Mouse (Mus musculus) adrenal gland, adult 10 weeks (tissue): ENCODE data around the gene Spem1. TPM values are rescaled to one million over a fixed set of nuclear protein-coding genes. Genes with fewer than 3 reads are reported as not detected.

Experiments
- polyA plus RNA-seq: library from polyadenylated mRNA; stranded (reverse); fragments of 350-450 nt; fragmentation: Illumina TruSeq; extraction: RNeasy Lipid Tissue Mini Kit (QIAGEN cat#74804); gene quantifications from one replicate; pipeline ENCODE4 v1.2.3, GENCODE M21; 2014; ENCODE audit warnings: low read depth, low replicate concordance

The Spem1 gene
- polyA plus RNA-seq, result not detected

DNA sequence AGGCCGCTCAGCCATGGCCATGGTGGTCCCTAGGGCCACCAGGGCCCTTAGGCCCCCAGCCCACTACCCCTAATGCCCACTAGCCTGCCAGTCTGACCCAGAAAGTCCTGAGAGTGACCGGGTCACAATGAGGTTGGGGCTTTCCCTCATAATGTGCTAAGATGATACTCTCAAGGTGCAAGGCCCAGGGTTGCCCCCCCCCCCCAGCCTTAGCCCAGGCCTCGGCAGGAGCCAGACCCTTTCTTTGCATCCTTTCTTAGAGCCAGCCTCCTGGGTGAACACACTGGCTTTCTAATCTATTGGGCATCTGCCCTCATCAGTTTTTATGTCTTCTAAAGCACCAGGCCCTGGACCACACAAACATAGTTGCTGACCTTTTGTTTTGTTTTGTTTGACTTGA is at the start of gene Spem1:
Gene Spem1, minus strand, starts transcription at position 101 of the 400 bp plus-strand sequence.

DNA sequence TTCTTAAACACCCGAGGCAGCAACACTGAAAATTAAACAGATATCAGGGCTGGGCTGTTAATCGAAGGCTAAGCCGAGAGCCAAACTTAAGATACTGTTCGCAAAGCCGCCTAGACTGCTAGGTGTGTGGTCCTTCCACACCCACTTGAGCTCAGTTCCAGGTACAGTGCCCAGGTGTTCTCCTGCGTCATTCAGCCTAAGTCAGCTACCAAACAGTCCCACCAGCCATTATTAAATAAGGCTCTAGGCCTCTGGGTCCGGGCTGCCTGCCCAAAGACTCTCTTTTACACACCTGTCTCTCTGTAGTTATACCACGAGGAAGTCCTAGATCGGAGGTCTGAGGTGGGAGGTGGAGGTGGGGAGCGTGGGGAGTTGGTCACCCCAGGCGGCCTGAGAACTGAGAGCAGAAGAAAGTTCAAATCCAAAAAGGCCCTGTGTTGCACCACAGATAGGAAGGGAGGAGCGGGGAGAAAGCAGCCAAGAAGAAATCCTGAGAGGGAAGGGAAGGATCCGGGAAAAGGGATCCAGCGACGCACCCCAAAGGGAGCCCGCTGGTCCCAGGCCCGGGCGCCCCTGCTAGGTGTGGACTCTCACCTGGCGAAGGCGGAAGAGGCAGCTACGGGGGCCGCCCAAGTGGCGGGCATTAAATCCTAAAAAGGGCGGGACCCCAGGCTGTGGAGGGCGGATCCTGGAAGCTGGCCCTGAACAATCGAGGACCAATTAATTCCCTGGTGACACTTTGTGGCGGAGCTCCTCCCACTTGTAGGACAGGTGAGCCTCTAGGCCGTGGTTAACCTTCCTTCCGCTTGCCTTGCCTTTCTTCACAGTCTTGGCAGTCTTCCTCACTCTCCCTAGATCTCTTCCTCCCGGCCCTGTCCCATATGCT is 36.4 kb upstream of the Spem1 start, which contains the start of gene Tnk1:
Gene Tnk1, minus strand, starts transcription at position 618 of the 886 bp plus-strand sequence.

DNA sequence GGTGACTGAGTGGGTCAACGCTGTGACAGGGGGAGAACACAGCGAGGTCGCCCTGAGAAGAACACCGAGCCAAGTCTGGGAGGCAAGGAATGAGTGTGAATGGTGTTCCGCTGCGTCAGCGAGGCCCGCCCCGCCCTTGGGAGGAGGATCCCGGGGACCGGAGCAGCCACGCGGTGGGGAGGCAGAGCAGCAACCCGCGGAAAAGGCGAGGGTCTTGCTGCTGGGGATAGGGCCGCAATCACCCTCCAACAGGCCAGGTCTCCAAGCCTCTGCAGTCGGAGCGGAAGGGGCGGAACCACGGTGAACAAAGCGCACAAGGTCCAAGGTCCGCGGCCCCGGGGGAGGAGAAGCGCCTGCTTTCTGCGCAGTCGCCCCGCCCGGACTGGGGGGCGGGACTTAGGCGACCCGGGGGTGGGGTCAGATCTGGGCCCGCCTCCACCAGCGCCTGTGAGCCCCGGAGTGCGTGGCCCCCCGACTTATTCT is 24.3 kb upstream of the Spem1 start, which contains the start of gene Plscr3:
Gene Plscr3, plus strand, starts transcription at position 179 of the 483 bp plus-strand sequence.

DNA sequence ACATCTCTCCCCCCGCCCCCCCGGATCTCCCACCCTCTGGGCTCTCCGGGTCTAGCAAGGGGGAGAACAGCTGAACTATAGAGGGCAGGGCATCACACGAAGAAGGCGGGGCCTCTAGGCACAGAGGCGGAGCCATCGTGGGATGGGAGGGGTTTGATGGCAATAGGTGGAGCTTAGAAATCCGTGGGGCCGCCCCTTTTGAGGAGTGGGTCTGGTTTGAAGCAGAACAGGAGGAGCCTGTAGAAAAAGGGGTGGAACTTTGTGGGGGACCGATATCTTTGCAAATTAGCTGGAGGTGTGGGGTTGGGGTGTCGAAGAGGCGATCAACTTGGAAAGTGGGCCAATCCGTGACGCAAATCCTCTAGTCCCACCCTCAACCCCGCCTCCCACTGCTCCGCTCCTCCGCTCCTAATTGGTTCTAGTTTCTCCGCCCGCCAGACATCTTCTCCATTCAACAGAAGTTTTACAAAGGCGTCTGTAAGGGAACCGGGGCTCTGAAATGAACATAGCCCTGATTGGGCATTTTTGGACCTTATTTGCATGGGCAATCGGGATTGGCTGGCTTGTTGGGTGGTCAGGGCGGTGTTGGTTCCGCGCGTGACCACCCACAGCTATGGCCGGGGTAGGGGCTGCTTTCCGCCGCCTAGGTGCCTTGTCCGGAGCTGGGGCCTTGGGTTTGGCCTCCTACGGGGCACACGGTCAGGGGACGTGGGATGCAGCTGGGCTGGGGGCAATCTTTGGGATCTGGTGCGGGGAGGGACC is 16.2 kb upstream of the Spem1 start, which contains the start of gene Tmem256:
Gene Tmem256, plus strand, starts transcription at position 563 of the 762 bp plus-strand sequence.

DNA sequence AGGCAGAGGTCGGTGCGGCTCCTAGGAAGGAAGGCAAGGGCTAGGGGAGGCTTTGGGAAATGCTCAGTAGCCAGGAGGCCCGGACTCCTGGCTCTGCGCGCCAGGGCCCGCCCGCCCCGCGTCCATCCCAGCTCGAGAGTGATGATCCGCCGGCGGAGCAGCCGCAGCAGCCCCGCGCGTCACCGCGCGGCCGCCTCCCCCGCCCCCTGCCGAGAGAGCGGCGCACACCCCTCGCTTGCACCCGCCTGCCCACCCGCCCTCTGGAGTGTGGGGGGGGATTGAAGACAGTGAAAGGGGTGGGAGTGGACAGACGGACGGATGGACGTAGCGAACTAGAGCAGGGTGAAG is 15.6 kb upstream of the Spem1 start, which contains the start of gene Nlgn2:
Gene Nlgn2, minus strand, starts transcription at position 181 of the 348 bp plus-strand sequence.

DNA sequence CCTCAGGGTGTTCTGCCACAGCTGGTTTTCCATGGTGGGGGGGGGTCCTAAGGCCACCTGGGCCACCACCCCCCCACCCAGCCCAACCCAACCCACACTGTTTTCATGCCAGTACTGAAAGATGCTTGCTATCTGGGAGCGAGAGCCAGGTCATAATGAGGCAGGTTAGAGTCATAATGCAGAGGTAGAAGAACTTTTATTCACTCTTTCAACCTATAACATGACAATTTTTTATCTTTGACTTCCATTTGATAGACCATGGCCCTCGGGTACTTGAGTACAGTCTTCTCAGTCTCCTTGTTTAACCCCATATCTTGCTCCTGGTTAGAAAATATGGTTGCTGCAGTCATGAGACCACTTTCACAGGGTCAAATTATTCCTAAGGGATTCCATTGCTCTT is 3.6 kb downstream of the Spem1 start, which contains the start of gene Spem2:
Gene Spem2, minus strand, starts transcription at position 101 of the 400 bp plus-strand sequence.

DNA sequence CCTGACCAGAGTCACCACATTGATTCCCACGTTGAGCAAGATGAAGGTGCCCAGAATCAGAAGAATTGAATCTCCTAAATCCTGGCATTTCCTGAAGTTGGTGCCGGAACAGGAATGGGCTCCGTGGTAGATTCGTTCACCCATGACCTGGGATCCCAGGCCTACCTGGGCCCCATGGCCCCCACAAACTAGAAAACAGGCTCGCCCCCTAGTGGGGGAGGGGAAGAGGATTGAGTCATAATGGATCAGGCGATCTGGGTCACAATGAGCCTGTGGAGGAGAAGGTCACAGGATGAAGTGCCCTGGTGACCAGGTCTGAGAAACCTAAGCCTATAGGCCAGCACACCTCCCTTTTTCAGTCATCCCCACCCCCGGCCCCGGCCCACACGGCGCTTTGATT is 6.8 kb downstream of the Spem1 start, which contains the start of gene Gm39566:
Gene Gm39566, minus strand, starts transcription at position 144 of the 400 bp plus-strand sequence.

DNA sequence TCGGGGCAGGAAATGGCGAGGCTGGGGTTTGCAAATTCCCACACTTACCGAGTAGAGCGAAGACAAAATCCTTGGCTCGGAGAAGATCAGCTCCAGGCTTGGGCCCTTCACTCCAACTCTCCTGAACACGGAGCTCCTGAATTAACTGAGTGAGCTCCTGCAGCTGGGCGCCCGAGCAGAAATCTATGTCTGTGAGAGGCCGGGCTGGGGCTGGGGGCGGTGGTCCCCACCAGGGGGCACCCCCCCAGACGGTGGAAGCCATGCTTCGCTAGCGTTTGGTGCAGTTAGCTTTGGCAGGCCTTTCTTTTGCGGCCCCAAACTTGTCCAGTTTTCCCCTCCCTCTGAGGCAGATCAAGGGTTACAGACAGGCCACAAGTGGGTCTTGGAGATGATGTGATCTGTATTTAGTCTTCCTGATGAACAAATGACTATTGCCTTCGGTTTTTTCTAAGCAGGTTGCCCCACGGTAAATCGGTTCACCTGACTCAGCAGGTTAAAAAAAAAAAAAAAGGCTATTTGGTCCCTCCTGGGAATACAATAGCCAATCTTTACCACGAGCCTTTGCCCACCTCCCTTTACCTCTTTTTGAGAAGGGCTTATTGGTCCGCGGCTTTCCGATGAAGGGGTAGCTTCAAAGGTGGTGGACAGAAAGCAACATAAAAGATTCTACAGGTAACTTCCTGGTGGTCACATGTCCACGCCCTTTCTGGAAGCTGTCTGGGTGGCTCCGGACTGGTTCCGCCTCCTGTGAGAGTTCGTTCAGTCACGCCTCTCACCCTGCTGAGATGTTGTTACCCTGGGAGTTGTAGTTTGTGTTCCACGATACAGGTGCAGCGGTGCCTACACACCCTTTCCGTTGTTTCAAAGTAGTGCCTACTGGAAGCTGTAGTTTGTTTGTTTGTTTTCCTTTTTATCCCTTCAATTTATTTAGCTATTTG is 16.7 kb downstream of the Spem1 start, which contains the start of gene Tmem102:
Gene Tmem102, minus strand, starts transcription at position 653 of the 938 bp plus-strand sequence.

DNA sequence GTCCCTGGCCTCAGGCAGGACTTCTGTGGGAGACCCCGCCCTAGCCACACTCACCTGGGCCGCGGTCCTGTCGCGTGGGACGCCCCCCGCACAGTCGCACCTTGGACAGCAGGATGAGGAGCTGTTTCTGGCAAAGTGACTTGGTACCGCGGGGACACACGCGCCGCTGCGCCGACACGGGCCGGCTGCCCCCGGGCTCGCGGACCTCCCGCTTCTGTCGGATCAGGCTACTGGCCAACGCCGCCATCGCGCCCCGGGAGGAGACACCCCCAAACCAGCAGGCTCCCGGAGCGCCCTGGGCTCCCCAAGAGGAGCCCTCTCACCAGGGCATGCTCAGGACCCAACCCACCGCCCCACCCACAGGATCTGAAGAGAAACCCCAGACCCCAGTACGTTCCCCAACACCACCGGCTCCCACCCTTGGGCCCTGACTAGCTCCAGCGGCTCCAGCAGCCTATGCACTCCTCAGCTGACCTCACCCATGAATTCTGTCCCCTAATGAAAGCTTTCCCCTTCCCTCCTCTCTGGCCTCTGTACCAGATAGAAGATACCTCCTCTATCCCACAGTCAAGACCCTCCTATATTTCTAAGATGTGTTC is 20.5 kb downstream of the Spem1 start, which contains the start of gene Fgf11:
Gene Fgf11, minus strand, starts transcription at position 479 of the 599 bp plus-strand sequence.

DNA sequence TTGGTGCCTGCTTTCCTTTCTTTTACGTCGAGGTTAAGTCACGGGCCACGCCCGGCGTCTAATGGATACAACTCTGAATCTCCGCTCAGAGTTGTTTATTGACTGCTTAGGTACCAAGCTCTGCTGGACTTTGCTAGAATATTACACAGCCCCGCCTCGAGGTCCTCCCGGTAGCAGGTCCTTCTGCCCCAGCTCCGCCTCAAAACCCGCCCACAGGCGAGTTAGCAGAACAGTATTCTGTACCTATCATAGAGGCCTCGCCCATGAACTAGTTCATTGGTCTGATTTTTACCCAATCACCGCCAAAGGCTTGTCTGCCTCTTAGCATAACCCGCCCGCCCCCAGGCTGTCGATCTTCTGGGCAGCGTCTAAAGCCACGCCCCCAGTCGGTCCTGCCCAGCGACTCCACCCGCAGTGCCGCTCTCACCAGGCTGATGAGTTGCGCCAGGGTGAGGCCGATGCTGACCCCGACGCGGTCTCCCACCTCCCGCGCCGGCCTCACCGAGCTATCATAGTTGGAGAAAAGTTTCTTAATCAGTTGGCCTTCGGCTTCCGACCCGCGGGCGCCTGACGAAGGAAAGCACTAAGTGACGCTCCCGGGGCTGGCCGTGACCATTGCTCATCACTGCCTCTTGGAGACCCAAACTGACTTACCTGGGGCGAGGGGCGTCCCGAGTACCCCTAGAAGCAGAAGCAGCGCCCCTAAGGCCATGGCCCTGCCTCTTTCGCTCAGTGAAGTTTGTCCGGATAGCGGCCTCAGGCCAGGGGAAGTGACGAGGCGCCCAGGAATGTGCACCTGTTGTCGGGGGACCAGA is 26.6 kb downstream of the Spem1 start, which contains the start of gene Chrnb1:
Gene Chrnb1, minus strand, starts transcription at position 776 of the 815 bp plus-strand sequence.

Other genes with a start within 250 kb of the Spem1 start
- 1.6 TPM for gene Wrap53, start 241.9 kb downstream of the Spem1 start, polyA plus RNA-seq
- gene Trp53, start 241.8 kb downstream of the Spem1 start, polyA plus RNA-seq, result 8.5 TPM
- gene Atp1b2, start 216.2 kb downstream of the Spem1 start, polyA plus RNA-seq, result 31.6 TPM
- gene Shbg, start 204.3 kb downstream of the Spem1 start, polyA plus RNA-seq, result not detected
- 2.8 TPM for gene Sat2, start 200.2 kb downstream of the Spem1 start, polyA plus RNA-seq
- 14.5 TPM for gene Fxr2, start 189.2 kb downstream of the Spem1 start, polyA plus RNA-seq
- gene Sox15, start 166.9 kb downstream of the Spem1 start, polyA plus RNA-seq, result not detected
- gene Mpdu1, start 159.5 kb downstream of the Spem1 start, polyA plus RNA-seq, result 23.0 TPM
- 4.0 TPM for gene Cd68, start 156.0 kb downstream of the Spem1 start, polyA plus RNA-seq
- 617 TPM for gene Eif4a1, start 149.8 kb downstream of the Spem1 start, polyA plus RNA-seq
- 56.8 TPM for gene Senp3, start 140.1 kb downstream of the Spem1 start, polyA plus RNA-seq
- 8.3 TPM for gene Tnfsf13, start 136.4 kb downstream of the Spem1 start, polyA plus RNA-seq
- 2.2 TPM for gene Tnfsf12, start 126.3 kb downstream of the Spem1 start, polyA plus RNA-seq
- 1.6 TPM for gene Tnfsfm13, start 126.1 kb downstream of the Spem1 start, polyA plus RNA-seq
- gene Polr2a, start 63.5 kb downstream of the Spem1 start, polyA plus RNA-seq, result 37.7 TPM
- gene Slc35g3, start 60.2 kb downstream of the Spem1 start, polyA plus RNA-seq, result not detected
- gene Zbtb4, start 56.3 kb downstream of the Spem1 start, polyA plus RNA-seq, result 35.4 TPM
- 1.3 TPM for gene Chrnb1, start 26.2 kb downstream of the Spem1 start, polyA plus RNA-seq
- 5.0 TPM for gene Fgf11, start 20.3 kb downstream of the Spem1 start, polyA plus RNA-seq
- gene Tmem102, start 16.6 kb downstream of the Spem1 start, polyA plus RNA-seq, result not detected
- gene Gm39566, start 6.9 kb downstream of the Spem1 start, polyA plus RNA-seq, result not detected
- not detected for gene Spem2, start 3.7 kb downstream of the Spem1 start, polyA plus RNA-seq
- 1.5 TPM for gene Nlgn2, start 15.6 kb upstream of the Spem1 start, polyA plus RNA-seq
- 24.3 TPM for gene Tmem256, start 16.3 kb upstream of the Spem1 start, polyA plus RNA-seq
- gene Plscr3, start 24.2 kb upstream of the Spem1 start, polyA plus RNA-seq, result 1.6 TPM
- gene Tnk1, start 36.5 kb upstream of the Spem1 start, polyA plus RNA-seq, result not detected
- not detected for gene Tmem95, start 55.8 kb upstream of the Spem1 start, polyA plus RNA-seq
- 2.4 TPM for gene Kctd11, start 59.2 kb upstream of the Spem1 start, polyA plus RNA-seq
- gene Acap1, start 73.4 kb upstream of the Spem1 start, polyA plus RNA-seq, result not detected
- not detected for gene 2810408A11Rik, start 78.8 kb upstream of the Spem1 start, polyA plus RNA-seq
- 3.1 TPM for gene Neurl4, start 78.9 kb upstream of the Spem1 start, polyA plus RNA-seq
- 22.9 TPM for gene Gps2, start 91.7 kb upstream of the Spem1 start, polyA plus RNA-seq
- 242 TPM for gene Eif5a, start 99.8 kb upstream of the Spem1 start, polyA plus RNA-seq
- gene Ybx2, start 113.6 kb upstream of the Spem1 start, polyA plus RNA-seq, result 1.4 TPM
- 2.4 TPM for gene Slc2a4, start 126.0 kb upstream of the Spem1 start, polyA plus RNA-seq
- gene Cldn7, start 142.6 kb upstream of the Spem1 start, polyA plus RNA-seq, result not detected
- gene Ctdnep1, start 159.0 kb upstream of the Spem1 start, polyA plus RNA-seq, result 46.8 TPM
- gene Elp5, start 160.3 kb upstream of the Spem1 start, polyA plus RNA-seq, result 17.4 TPM
- 525 TPM for gene Gabarap, start 169.0 kb upstream of the Spem1 start, polyA plus RNA-seq
- 20.2 TPM for gene Phf23, start 173.6 kb upstream of the Spem1 start, polyA plus RNA-seq
- 0.76 TPM for gene Dvl2, start 178.4 kb upstream of the Spem1 start, polyA plus RNA-seq
- 27.3 TPM for gene Acadvl, start 193.2 kb upstream of the Spem1 start, polyA plus RNA-seq
- 1.6 TPM for gene Dlg4, start 194.8 kb upstream of the Spem1 start, polyA plus RNA-seq
- gene Asgr1, start 231.9 kb upstream of the Spem1 start, polyA plus RNA-seq, result not detected